Mouse (Mus musculus) MEL (cell line): ENCODE measurements around the gene Nat9. TPM values are rescaled to one million over a fixed set of nuclear protein-coding genes. Genes with fewer than 3 reads are reported as not detected.

ENCODE experiments used
- DNase-seq: peaks from one replicate; pipeline ENCODE4 v3.0.0; 2011; ENCODE audit warnings: low read depth, low spot score
- H3K27ac ChIP-seq: 2 replicates; pipeline ENCODE4 v1.5.1; 2012; ENCODE audit warnings: low read depth, mild to moderate bottlenecking, control low read depth, low read length, moderate library complexity; ENCODE audit not compliant: control insufficient read depth
- H3K27me3 ChIP-seq, 2 experiments: fragments of 150-350 bp in 1 of 2; sonication (generic) in 1 of 2; 2 replicates each; pipeline ENCODE4 v1.6.1; 2012; ENCODE audit warnings: low read length in 2 of 2, mild to moderate bottlenecking in 2 of 2, improper control_type of control experiment in 1 of 2, moderate library complexity in 1 of 2; ENCODE audit not compliant: insufficient read depth in 2 of 2, control insufficient read depth in 1 of 2
- H3K36me3 ChIP-seq, 2 experiments: 2 replicates each; pipeline ENCODE4 v1.6.1; 2012 to 2014; ENCODE audit warnings: low read length in 2 of 2, improper control_type of control experiment in 1 of 2, inconsistent platforms in 1 of 2, mild to moderate bottlenecking in 1 of 2; ENCODE audit not compliant: insufficient read depth in 2 of 2, control insufficient read depth in 1 of 2
- H3K4me1 ChIP-seq, 2 experiments: fragments of 150-350 bp in 1 of 2; sonication (generic) in 1 of 2; 2 replicates each; pipeline ENCODE4 v1.6.1; 2012; ENCODE audit warnings: low read length in 2 of 2, improper control_type of control experiment in 1 of 2, mild to moderate bottlenecking in 1 of 2; ENCODE audit not compliant: insufficient read depth in 2 of 2, control insufficient read depth in 1 of 2
- H3K4me3 ChIP-seq, 2 experiments: fragments of 150-350 bp in 1 of 2; sonication (generic) in 1 of 2; 2 replicates each; pipeline ENCODE4 v1.5.1; 2012; ENCODE audit warnings: low read depth in 2 of 2, low read length in 2 of 2, mild to moderate bottlenecking in 2 of 2, moderate library complexity in 2 of 2, control low read depth in 1 of 2, improper control_type of control experiment in 1 of 2; ENCODE audit not compliant: control insufficient read depth in 1 of 2, insufficient read depth in 1 of 2
- H3K79me2 ChIP-seq: 2 replicates; pipeline ENCODE4 v1.6.1; 2012; ENCODE audit warnings: mild to moderate bottlenecking, low read length, moderate library complexity; ENCODE audit not compliant: control insufficient read depth, poor library complexity, insufficient read depth
- H3K9ac ChIP-seq: 2 replicates; pipeline ENCODE4 v1.6.1; 2012; ENCODE audit warnings: low read depth, mild to moderate bottlenecking, control low read depth, low read length, moderate library complexity; ENCODE audit not compliant: control insufficient read depth, poor library complexity, severe bottlenecking
- H3K9me3 ChIP-seq: fragments of 150-350 bp; sonication (generic); replicated peaks from 2 replicates; pipeline ENCODE4 v1.6.1; 2012; ENCODE audit warnings: mild to moderate bottlenecking, low read length, improper control_type of control experiment, moderate library complexity; ENCODE audit not compliant: insufficient read depth
- CHD1 ChIP-seq: IDR thresholded peaks from 2 replicates; pipeline ENCODE4 v1.6.1; 2012; ENCODE audit warnings: low read depth, mild to moderate bottlenecking, inconsistent platforms, low read length, improper control_type of control experiment
- CHD2 ChIP-seq: IDR thresholded peaks from 2 replicates; pipeline ENCODE4 v1.6.1; 2011; ENCODE audit warnings: low read length, improper control_type of control experiment
- E2F4 ChIP-seq: IDR thresholded peaks from 2 replicates; pipeline ENCODE4 v1.6.1; 2011; ENCODE audit warnings: low read depth, low read length, improper control_type of control experiment, borderline replicate concordance
- ETS1 ChIP-seq: IDR thresholded peaks from 2 replicates; pipeline ENCODE4 v1.6.1; 2012; ENCODE audit warnings: low read depth, mild to moderate bottlenecking, inconsistent platforms, low read length, improper control_type of control experiment, moderate library complexity
- GABPA ChIP-seq: IDR thresholded peaks from 2 replicates; pipeline ENCODE4 v1.6.1; 2012; ENCODE audit warnings: low read depth, mild to moderate bottlenecking, inconsistent platforms, low read length, improper control_type of control experiment, moderate library complexity
- GATA1 ChIP-seq: IDR thresholded peaks from 2 replicates; pipeline ENCODE4 v1.6.1; 2011; ENCODE audit warnings: low read depth, low read length, improper control_type of control experiment
- JUND ChIP-seq: IDR thresholded peaks from 2 replicates; pipeline ENCODE4 v1.6.1; 2011; ENCODE audit warnings: low read depth, mild to moderate bottlenecking, improper control_type of control experiment, low read length
- KAT2A ChIP-seq: conservative IDR thresholded peaks from 2 replicates; pipeline ENCODE4 v1.6.1; 2012; ENCODE audit warnings: low read depth, low read length, improper control_type of control experiment, inconsistent platforms
- MAX ChIP-seq: IDR thresholded peaks from 2 replicates; pipeline ENCODE4 v1.6.1; 2011; ENCODE audit warnings: low read length, improper control_type of control experiment
- MEF2A ChIP-seq: IDR thresholded peaks from 2 replicates; pipeline ENCODE4 v1.6.1; 2014; ENCODE audit warnings: low read depth, mild to moderate bottlenecking, inconsistent platforms, low read length, improper control_type of control experiment; ENCODE audit not compliant: poor library complexity, insufficient replicate concordance, severe bottlenecking; ENCODE audit errors: extremely low read depth
- MYB ChIP-seq: IDR thresholded peaks from 2 replicates; pipeline ENCODE4 v1.6.1; 2011; ENCODE audit warnings: mild to moderate bottlenecking, low read depth, low read length, improper control_type of control experiment
- NELFE ChIP-seq: IDR thresholded peaks from 2 replicates; pipeline ENCODE4 v1.6.1; 2011; ENCODE audit warnings: low read depth, low read length, improper control_type of control experiment
- POLR2A ChIP-seq, 2 experiments: IDR thresholded peaks; 2 replicates each; pipeline ENCODE4 v1.6.1; 2011 to 2012; ENCODE audit warnings: low read length in 2 of 2, mild to moderate bottlenecking in 2 of 2, control low read depth in 1 of 2, improper control_type of control experiment in 1 of 2, low read depth in 1 of 2, moderate library complexity in 1 of 2; ENCODE audit not compliant: control insufficient read depth in 1 of 2, insufficient read depth in 1 of 2, poor library complexity in 1 of 2
- POLR2AphosphoS2 ChIP-seq: IDR thresholded peaks from 2 replicates; pipeline ENCODE4 v1.6.1; 2011; ENCODE audit warnings: low read length, improper control_type of control experiment
- POLR2AphosphoS5 ChIP-seq: IDR thresholded peaks from 2 replicates; pipeline ENCODE4 v1.6.1; 2012; ENCODE audit warnings: low read depth, borderline replicate concordance, mild to moderate bottlenecking, inconsistent platforms, low read length, moderate library complexity, mixed read lengths
- RCOR1 ChIP-seq: IDR thresholded peaks from 2 replicates; pipeline ENCODE4 v1.6.1; 2012; ENCODE audit warnings: low read depth, mild to moderate bottlenecking, inconsistent platforms, low read length, improper control_type of control experiment
- SIN3A ChIP-seq: IDR thresholded peaks from 2 replicates; pipeline ENCODE4 v1.6.1; 2012; ENCODE audit warnings: low read length, improper control_type of control experiment, inconsistent platforms
- TAL1 ChIP-seq: IDR thresholded peaks from 2 replicates; pipeline ENCODE4 v1.6.1; 2012; ENCODE audit warnings: mild to moderate bottlenecking, inconsistent platforms, low read length, moderate library complexity, mixed read lengths
- TBP ChIP-seq: IDR thresholded peaks from 2 replicates; pipeline ENCODE4 v1.8.0; 2011; ENCODE audit warnings: low read depth, low read length, improper control_type of control experiment
- TCF12 ChIP-seq: IDR thresholded peaks from 2 replicates; pipeline ENCODE4 v1.6.1; 2014; ENCODE audit warnings: low read depth, mild to moderate bottlenecking, inconsistent platforms, low read length, improper control_type of control experiment, moderate library complexity
- USF2 ChIP-seq, 2 experiments: IDR thresholded peaks; 2 replicates each; pipeline ENCODE4 v1.6.1; 2011 to 2012; ENCODE audit warnings: improper control_type of control experiment in 2 of 2, low read length in 2 of 2, borderline replicate concordance in 1 of 2, inconsistent platforms in 1 of 2, low read depth in 1 of 2, mild to moderate bottlenecking in 1 of 2; ENCODE audit not compliant: insufficient read depth in 1 of 2
- ZC3H11A ChIP-seq: IDR thresholded peaks from 2 replicates; pipeline ENCODE4 v1.6.1; 2012; ENCODE audit warnings: low read depth, mild to moderate bottlenecking, inconsistent platforms, low read length, improper control_type of control experiment
- ZMIZ1 ChIP-seq: IDR thresholded peaks from 2 replicates; pipeline ENCODE4 v1.6.1; 2012; ENCODE audit warnings: low read depth, mild to moderate bottlenecking, inconsistent platforms, low read length, improper control_type of control experiment, moderate library complexity
- polyA plus RNA-seq, 2 experiments: library from polyadenylated mRNA; stranded (reverse) in 1 of 2; unstranded in 1 of 2; fragments of >175 nt in 1 of 2; fragments of >200 nt in 1 of 2; gene quantifications; 2 replicates each; pipeline versions ENCODE4 v1.2.1 to v1.2.4; 2012; ENCODE audit warnings: low replicate concordance in 2 of 2, low read depth in 1 of 2; ENCODE audit not compliant: insufficient read length in 2 of 2, insufficient read depth in 1 of 2, missing spikeins in 1 of 2
- total RNA-seq: library from RNA; depleted of rRNA; stranded (reverse); fragments of 300-350 nt; gene quantifications from 2 replicates; pipeline ENCODE4 v1.2.3, GENCODE M21; 2012

Nat9 gene
- total and polyA plus RNA-seq, 3 experiments, result 46.1 to 92.4 TPM; not detected in 1

- Histone ChIP-seq H3K9ac (no peak overlapping the region), H3K27ac (no peak overlapping the region), H3K36me3 (peaks cover 0 to 2% of the 10 kb centered on the region in 2 experiments; a peak in 3 of 4 replicates), H3K79me2 (no peaks in the 10 kb centered on the region)
- no peak for DNase-seq
- no peak for TF ChIP-seq SIN3A
- TF ChIP-seq USF2 (IDR thresholded peaks at IDR 0.05; ENCODE audit: borderline replicate concordance in 1 of 2, insufficient read depth in 1 of 2, low read depth in 1 of 2, low read length in 2 of 2), result no peak
- no peak for TF ChIP-seq JUND
- no peak for TF ChIP-seq KAT2A
- TF ChIP-seq POLR2AphosphoS5, result no peak
- TF ChIP-seq TAL1, result no peak
- TF ChIP-seq TBP, result no peak
- no peak for TF ChIP-seq POLR2AphosphoS2
- TF ChIP-seq GATA1, result no peak
- TF ChIP-seq ZMIZ1, result no peak
- no peak for TF ChIP-seq ETS1
- TF ChIP-seq CHD2, result no peak
- no peak for TF ChIP-seq TCF12
- no peak for TF ChIP-seq ZC3H11A
- no peak for TF ChIP-seq CHD1
- TF ChIP-seq, all 39 proteins: peak for 0
- Histone ChIP-seq H3K4me1 (peaks cover 0 to 2% of the 10 kb centered on the region in 2 experiments; a peak in 1 of 4 replicates), H3K27me3 (no peaks in the 10 kb centered on the region), H3K4me3 (no peak overlapping the region), H3K9me3 (no peaks in the 10 kb centered on the region)
These were observed 24.5 kb upstream of the Nat9 start for GRCm38 (mm10) chr11:115212116-115212515.

DNA sequence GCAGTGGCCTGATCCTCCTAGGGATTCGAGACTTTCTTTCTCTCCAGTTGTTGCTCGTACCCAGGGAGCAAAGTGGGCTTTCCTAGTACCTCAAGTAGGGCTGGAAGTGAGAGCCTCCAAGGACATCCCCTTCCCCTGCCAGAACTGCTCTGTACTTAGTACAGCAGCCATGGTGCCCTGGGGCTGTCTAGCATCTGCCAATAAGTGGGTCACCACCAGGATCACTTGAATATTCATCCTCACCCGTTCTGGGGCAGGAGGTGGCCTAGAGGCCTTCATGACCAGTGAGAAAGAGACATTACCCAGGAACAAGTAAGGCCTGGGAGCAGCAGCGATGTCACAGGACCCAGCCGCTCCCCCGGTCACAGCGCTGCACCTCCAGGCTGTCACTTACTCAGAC, 22.3 kb upstream of the Nat9 start:
- Histone ChIP-seq H3K27me3 (no peaks in the 10 kb centered on the region), H3K79me2 (no peaks in the 10 kb centered on the region), H3K9me3 (no peaks in the 10 kb centered on the region), H3K36me3 (peaks cover 0 to 2% of the 10 kb centered on the region in 2 experiments; a peak in 1 of 4 replicates), H3K4me3 (no peak overlapping the region), H3K27ac (no peak overlapping the region), H3K9ac (no peak overlapping the region), H3K4me1 (no peaks in the 10 kb centered on the region)
- TF ChIP-seq KAT2A, result no peak
- no peak for TF ChIP-seq ZC3H11A
- TF ChIP-seq E2F4, result no peak
- TF ChIP-seq MEF2A, result no peak
- no peak for TF ChIP-seq POLR2AphosphoS2
- no peak for TF ChIP-seq GABPA
- TF ChIP-seq POLR2AphosphoS5, result no peak
- no peak for TF ChIP-seq MYB
- no peak for TF ChIP-seq NELFE
- TF ChIP-seq SIN3A, result no peak
- TF ChIP-seq TCF12, result no peak
- no peak for TF ChIP-seq POLR2A (IDR thresholded peaks at IDR 0.05; ENCODE audit: control insufficient read depth in 1 of 2, insufficient read depth in 1 of 2, low read depth in 1 of 2, low read length in 2 of 2, poor library complexity in 1 of 2)
- no peak for TF ChIP-seq MAX
- no peak for TF ChIP-seq RCOR1
- no peak for TF ChIP-seq TBP
- no peak for TF ChIP-seq ETS1
- TF ChIP-seq CHD1, result no peak
- no peak for DNase-seq
